Mouse (Mus musculus) liver, embryonic 14.5 days (tissue): Measurements from ENCODE around the gene Trp73.

Source experiments
- CTCF ChIP-seq: IDR thresholded peaks from 2 replicates; pipeline ENCODE4 v1.5.1; 2016; ENCODE audit warnings: antibody characterized with exemption, low read depth, control low read depth
- EP300 ChIP-seq: IDR thresholded peaks from 2 replicates; pipeline ENCODE4 v1.6.1; 2016; ENCODE audit warnings: antibody characterized with exemption, low read depth

DNA sequence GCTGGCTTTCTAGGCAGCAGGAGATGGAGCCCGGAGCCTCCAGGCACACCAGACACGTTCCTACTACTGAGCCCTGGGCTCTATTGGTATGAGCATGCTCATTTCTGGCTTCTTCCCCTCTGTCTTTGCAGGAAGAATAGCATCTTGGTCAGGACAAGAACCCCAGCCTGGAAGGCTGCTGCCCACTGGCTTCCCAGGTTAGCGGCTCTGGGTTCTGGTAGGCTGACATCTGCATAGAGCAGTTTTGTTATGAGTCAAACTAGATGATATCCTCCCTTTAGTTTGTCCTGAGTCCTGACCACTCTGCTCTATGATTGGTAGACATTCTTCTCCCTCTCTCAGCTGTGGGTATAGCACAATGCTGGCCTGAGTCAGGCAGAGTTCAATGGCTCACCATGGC is 12.7 kb downstream of the Trp73 start:
- no peak for TF ChIP-seq CTCF
- TF ChIP-seq EP300 = no peak
